Mouse (Mus musculus): ENCODE data around the gene Kcnk15.

DNA sequence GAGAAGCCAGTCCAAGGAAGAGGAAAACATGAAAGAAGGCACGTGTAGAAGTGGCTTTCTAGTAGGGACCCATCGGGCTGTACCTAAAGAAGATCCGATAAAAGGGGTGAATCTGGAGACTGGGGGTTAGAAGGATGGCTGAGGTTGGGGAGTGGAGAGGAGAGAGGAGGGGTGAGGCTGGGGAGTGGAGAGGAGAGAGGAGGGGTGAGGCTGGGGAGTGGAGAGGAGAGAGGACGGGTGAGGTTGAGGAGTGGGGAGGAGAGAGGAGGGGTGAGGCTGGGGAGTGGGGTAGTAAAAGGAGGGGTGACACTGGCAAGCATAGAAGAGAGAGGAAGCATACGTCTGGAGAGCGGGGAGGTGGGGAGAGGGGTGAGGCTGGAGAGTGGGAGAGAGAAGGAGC, 3.8 kb downstream of the Kcnk15 start:
- TF ChIP-seq POLR2A (IDR thresholded peaks at IDR 0.05; ENCODE audit: low read depth, low read length) (no peak), CTCF (IDR thresholded peaks at IDR 0.05; ENCODE audit: extremely low read depth, insufficient read length, insufficient replicate concordance, low read depth, low read length) (no peak)

Measured in small intestine, adult 2 months (tissue).